Mouse (Mus musculus) neural tube, embryonic 12.5 days (tissue): ENCODE measurements at regions not wholly inside any gene's neighbourhood (a gene's known extent, or its start where the extent isn't known, plus 50 kb on each side); places are given as distances from the start of the nearest gene placed in this dataset.
A peak's percentile ranks its signal among the peaks of the same experiment; 100 is the strongest.

Experiments
- ATAC-seq: fragments of 200-750 bp; cut with Nextera tagmentation; 2 replicates; pipeline ENCODE4 v1.8.0; 2017; ENCODE audit warnings: low read depth, mild to moderate bottlenecking, moderate TSS enrichment, moderate library complexity; ENCODE audit not compliant: low FRiP score
- H3K27ac ChIP-seq: fragments of 300-500 bp; sonication (generic); 2 replicates; pipeline ENCODE4 v1.5.1; 2016
- H3K27me3 ChIP-seq: fragments of 300-500 bp; sonication (generic); replicated peaks from 2 replicates; pipeline ENCODE4 v1.6.1; 2016; ENCODE audit warnings: mild to moderate bottlenecking
- H3K36me3 ChIP-seq: fragments of 300-500 bp; sonication (generic); 2 replicates; pipeline ENCODE4 v1.6.1; 2016; ENCODE audit warnings: mild to moderate bottlenecking
- H3K4me1 ChIP-seq: fragments of 300-500 bp; sonication (generic); 2 replicates; pipeline ENCODE4 v1.6.1; 2016
- H3K4me2 ChIP-seq: fragments of 300-500 bp; sonication (generic); replicated peaks from 2 replicates; pipeline ENCODE4 v1.6.1; 2016; ENCODE audit warnings: mild to moderate bottlenecking
- H3K4me3 ChIP-seq: fragments of 300-500 bp; sonication (generic); 2 replicates; pipeline ENCODE4 v1.5.1; 2016
- H3K9ac ChIP-seq: fragments of 300-500 bp; sonication (generic); 2 replicates; pipeline ENCODE4 v1.6.1; 2016; ENCODE audit warnings: mild to moderate bottlenecking
- H3K9me3 ChIP-seq: fragments of 300-500 bp; sonication (generic); 2 replicates; pipeline ENCODE4 v1.6.1; 2016; ENCODE audit warnings: mild to moderate bottlenecking
- WGBS: fragments of 180-500 bp; shearing (Covaris S2); methylation state at CpG from one replicate; pipeline ENCODE4 v1.1.7; 2016; 5-methylcytosine and 5-hydroxymethylcytosine counted together

DNA sequence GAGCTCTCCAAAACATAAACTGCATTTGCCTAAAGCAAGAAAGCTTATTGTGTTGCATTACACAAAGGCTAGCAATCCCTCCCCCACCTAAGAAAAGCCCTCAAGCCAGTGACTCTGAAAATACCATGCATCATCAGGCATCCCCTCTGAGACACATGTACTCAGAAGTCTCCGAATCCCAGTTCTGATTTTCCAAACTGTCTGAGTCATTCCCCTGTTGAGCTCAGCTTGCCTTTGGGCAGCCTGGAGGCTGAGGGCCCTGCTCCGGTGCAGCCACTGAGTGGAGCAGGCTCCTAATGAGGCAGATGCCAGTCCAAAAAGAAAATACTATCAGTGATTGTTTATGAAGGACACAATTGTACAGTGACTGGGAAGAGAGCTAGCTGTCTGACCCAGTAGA is 507.5 kb upstream of the Cdh11 start:
- Histone ChIP-seq H3K4me2 (no peak overlapping the region), H3K4me1 (no peaks in the 10 kb centered on the region), H3K27me3 (no peaks in the 10 kb centered on the region), H3K9ac (no peak overlapping the region), H3K36me3 (no peaks in the 10 kb centered on the region), H3K9me3 (no peaks in the 10 kb centered on the region), H3K27ac (no peak overlapping the region), H3K4me3 (no peak overlapping the region)
- ATAC-seq, result no peak
- 71% methylated on average over 2 of the region's 2 CpGs for WGBS

GRCm38 (mm10) chr8:103306476-103307183 is 521.2 kb upstream of the Cdh11 start:
- no peak overlapping the region for H3K9ac ChIP-seq
- H3K27me3 ChIP-seq, result no peaks in the 10 kb centered on the region
- no peaks in the 10 kb centered on the region for H3K9me3 ChIP-seq
- no peaks in the 10 kb centered on the region for H3K36me3 ChIP-seq
- no peaks in the 10 kb centered on the region for H3K4me1 ChIP-seq
- H3K27ac ChIP-seq, result no peak overlapping the region
- ATAC-seq, result no peak
- WGBS, result 71% methylated on average over 1 of the region's 1 CpGs
- no peak overlapping the region for H3K4me2 ChIP-seq
- no peak overlapping the region for H3K4me3 ChIP-seq

GRCm38 (mm10) chr8:103313576-103313975 is 528.1 kb upstream of the Cdh11 start:
- Histone ChIP-seq H3K36me3 (no peaks in the 10 kb centered on the region), H3K4me2 (no peak overlapping the region), H3K9me3 (no peaks in the 10 kb centered on the region), H3K9ac (no peak overlapping the region), H3K4me1 (peaks cover 7% of the 10 kb centered on the region; the same call in 1 of the 2 replicates), H3K27me3 (no peaks in the 10 kb centered on the region; the same call in 1 of the 2 replicates), H3K4me3 (no peak overlapping the region), H3K27ac (no peak overlapping the region)
- ATAC-seq, result no peak
- 26% methylated on average over 1 of the region's 1 CpGs for WGBS

DNA sequence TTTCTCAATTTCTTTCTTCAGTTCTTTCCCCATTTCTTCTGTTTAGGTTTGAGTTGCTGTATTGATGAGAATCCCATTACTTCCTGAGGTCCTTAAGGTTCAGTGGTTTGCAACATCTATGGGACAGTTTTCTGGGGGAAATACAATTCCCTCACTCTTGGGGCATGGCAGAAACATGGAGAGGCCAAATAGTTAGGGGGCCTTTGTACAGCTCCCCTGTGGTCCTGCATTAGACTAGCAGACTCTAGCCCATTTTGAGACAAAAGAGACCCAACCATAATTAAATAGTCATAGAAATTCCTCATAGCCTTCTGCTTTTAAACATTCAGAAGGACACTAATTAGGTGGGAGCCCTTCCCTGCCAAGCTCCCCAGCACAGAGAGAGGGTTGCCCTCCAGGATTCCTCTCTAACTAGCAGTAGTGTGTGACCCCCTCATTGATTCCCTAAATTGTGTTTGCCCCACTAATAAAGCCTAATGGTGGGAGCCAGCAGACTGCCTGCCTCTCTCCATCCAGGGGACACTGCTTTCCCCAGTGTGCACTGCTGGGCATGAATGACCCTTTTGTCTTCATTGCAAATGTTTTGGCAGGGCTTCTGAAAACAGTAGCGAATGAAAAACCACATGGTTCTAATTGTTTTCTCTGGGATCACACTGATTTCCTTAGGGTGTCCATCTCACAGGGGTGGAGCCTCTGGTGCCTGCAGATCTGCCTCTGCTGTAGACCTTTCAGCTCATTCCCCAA is 529.0 kb upstream of the Cdh11 start:
- H3K27ac ChIP-seq, result no peak overlapping the region
- no peaks in the 10 kb centered on the region; the same call in 1 of the 2 replicates for H3K27me3 ChIP-seq

DNA sequence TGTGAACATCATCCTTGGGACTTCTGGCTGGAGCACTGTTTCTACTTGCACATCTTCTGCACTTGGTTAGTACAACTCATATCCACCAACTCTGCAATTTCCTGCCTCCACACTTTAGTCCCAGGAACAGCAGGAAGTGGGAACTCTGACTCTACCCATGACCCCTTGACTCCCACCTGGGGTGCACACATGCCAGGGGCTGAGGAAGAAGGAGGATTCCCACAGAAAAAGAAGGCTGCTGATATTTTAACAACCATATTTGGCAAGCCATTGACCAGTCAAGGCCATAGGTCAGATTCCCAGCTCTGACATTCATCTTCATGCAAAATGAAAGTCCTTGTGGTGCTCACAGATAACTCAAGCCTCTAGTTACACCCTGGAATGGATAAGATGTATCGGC is 530.3 kb upstream of the Cdh11 start:
- Histone ChIP-seq H3K9ac (no peak overlapping the region), H3K4me3 (no peak overlapping the region), H3K27ac (no peak overlapping the region), H3K9me3 (no peaks in the 10 kb centered on the region), H3K27me3 (no peaks in the 10 kb centered on the region; the same call in 1 of the 2 replicates), H3K4me2 (no peak overlapping the region), H3K36me3 (no peaks in the 10 kb centered on the region), H3K4me1 (peaks cover 7% of the 10 kb centered on the region; the same call in 1 of the 2 replicates)
- 71% methylated on average over 1 of the region's 1 CpGs for WGBS
- ATAC-seq, result no peak

More for the DNA sequence above, 529.0 kb upstream of the Cdh11 start:
- no peak overlapping the region for H3K9ac ChIP-seq
- peak; percentile 96 for ATAC-seq
- H3K4me3 ChIP-seq, result no peak overlapping the region
- H3K36me3 ChIP-seq, result no peaks in the 10 kb centered on the region
- H3K4me1 ChIP-seq, result peaks cover 7% of the 10 kb centered on the region; the same call in 1 of the 2 replicates
- no peak overlapping the region for H3K4me2 ChIP-seq
- H3K9me3 ChIP-seq, result no peaks in the 10 kb centered on the region
- whole genome bisulfite sequencing, result 3% methylated on average over 1 of the region's 1 CpGs

- Histone ChIP-seq H3K36me3 (no peaks in the 10 kb centered on the region), H3K27ac (no peak overlapping the region), H3K9me3 (no peaks in the 10 kb centered on the region), H3K4me1 (peaks cover 7% of the 10 kb centered on the region; the same call in 1 of the 2 replicates), H3K27me3 (no peaks in the 10 kb centered on the region; the same call in 1 of the 2 replicates), H3K4me2 (no peak overlapping the region), H3K4me3 (no peak overlapping the region), H3K9ac (no peak overlapping the region)
- ATAC-seq, result no peak
- 64% methylated on average over 5 of the region's 5 CpGs for WGBS
Observed at GRCm38 (mm10) chr8:103316691-103317091, 531.2 kb upstream of the Cdh11 start.

- Histone ChIP-seq H3K9ac (no peak overlapping the region), H3K36me3 (no peaks in the 10 kb centered on the region), H3K4me2 (no peak overlapping the region), H3K4me3 (no peak overlapping the region), H3K4me1 (peaks cover 7% of the 10 kb centered on the region; the same call in 1 of the 2 replicates), H3K27me3 (no peaks in the 10 kb centered on the region; the same call in 1 of the 2 replicates), H3K27ac (no peak overlapping the region), H3K9me3 (no peaks in the 10 kb centered on the region)
- 87% methylated on average over 2 of the region's 2 CpGs for WGBS
- ATAC-seq, result no peak
Observed at GRCm38 (mm10) chr8:103317149-103317725, 531.8 kb upstream of the Cdh11 start.

DNA sequence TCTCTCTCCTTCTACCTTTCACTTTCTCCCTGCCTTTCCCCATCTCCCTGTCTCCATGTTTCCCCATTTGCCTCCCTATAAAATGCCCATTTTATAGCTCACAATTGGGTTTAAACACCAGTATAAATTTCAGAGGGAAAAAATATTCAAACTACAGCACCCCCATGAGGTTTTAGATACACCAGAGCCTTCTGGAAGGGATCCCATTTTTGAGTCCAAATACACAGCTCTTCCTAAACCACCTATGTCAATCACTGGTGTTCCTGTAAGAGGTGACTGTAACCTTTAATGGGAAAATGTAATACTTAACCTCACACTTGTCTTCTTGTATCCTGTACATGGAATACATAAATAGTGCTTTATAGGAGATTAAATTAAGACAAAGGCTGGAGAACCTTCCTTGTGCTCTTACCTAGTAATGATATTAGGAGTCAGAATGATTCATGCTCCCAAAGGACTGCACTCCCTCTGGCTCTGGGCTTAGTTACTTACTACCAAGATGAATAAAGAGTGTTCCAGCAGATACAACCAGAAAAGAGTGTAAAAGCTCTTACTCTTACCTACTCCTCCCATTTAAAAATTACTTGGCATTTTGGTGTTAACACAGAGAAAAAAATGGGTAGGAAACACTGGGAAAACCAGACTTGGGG is 538.7 kb upstream of the Cdh11 start:
- no peak for ATAC-seq
- no peak overlapping the region for H3K4me2 ChIP-seq
- H3K36me3 ChIP-seq, result no peaks in the 10 kb centered on the region
- no peaks in the 10 kb centered on the region for H3K27me3 ChIP-seq
- no peaks in the 10 kb centered on the region for H3K9me3 ChIP-seq
- no peak overlapping the region for H3K27ac ChIP-seq
- H3K4me1 ChIP-seq, result no peaks in the 10 kb centered on the region
- no peak overlapping the region for H3K4me3 ChIP-seq
- no peak overlapping the region for H3K9ac ChIP-seq

DNA sequence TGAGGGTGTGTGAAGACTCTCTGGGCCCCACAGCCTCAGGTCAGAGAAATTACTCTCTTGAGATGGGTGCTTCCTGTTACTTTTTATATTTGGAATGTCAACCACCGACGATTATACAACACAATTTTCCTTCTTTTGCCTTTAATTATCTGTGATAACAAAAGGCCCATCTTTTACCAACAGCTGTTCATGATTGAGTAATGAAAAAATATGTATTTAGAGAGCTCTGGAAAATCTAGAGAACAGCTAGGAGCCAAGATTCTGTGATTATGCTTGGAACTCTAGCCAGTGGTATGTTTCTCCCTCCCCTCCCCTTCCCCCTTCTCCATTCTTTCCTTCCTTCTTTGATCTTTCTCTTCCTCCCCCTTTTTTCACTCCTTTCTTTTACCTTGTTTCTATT is 546.0 kb upstream of the Cdh11 start:
- WGBS, result 86% methylated on average over 2 of the region's 2 CpGs
- Histone ChIP-seq H3K4me3 (no peak overlapping the region), H3K9ac (no peak overlapping the region)

GRCm38 (mm10) chr8:103337314-103337713 is 551.9 kb upstream of the Cdh11 start:
- H3K4me2 ChIP-seq, result no peak overlapping the region
- no peaks in the 10 kb centered on the region for H3K27me3 ChIP-seq
- H3K9me3 ChIP-seq, result no peaks in the 10 kb centered on the region
- H3K27ac ChIP-seq, result no peak overlapping the region
- H3K9ac ChIP-seq, result no peak overlapping the region
- no peak for ATAC-seq
- H3K36me3 ChIP-seq, result no peaks in the 10 kb centered on the region
- no peak overlapping the region for H3K4me3 ChIP-seq
- no peaks in the 10 kb centered on the region for H3K4me1 ChIP-seq
- 90% methylated on average over 3 of the region's 3 CpGs for WGBS

More for the DNA sequence above, 546.0 kb upstream of the Cdh11 start:
- Histone ChIP-seq H3K27ac (no peak overlapping the region), H3K4me2 (no peak overlapping the region), H3K9me3 (no peaks in the 10 kb centered on the region), H3K4me1 (no peaks in the 10 kb centered on the region), H3K36me3 (no peaks in the 10 kb centered on the region), H3K27me3 (no peaks in the 10 kb centered on the region)
- ATAC-seq, result no peak

GRCm38 (mm10) chr8:103339042-103339441 is 553.6 kb upstream of the Cdh11 start:
- Histone ChIP-seq H3K9ac (no peak overlapping the region), H3K9me3 (no peaks in the 10 kb centered on the region), H3K4me1 (no peaks in the 10 kb centered on the region), H3K4me3 (no peak overlapping the region), H3K36me3 (no peaks in the 10 kb centered on the region), H3K27me3 (no peaks in the 10 kb centered on the region), H3K27ac (no peak overlapping the region), H3K4me2 (no peak overlapping the region)
- WGBS, result 94% methylated on average over 2 of the region's 2 CpGs
- no peak for ATAC-seq

GRCm38 (mm10) chr8:103339951-103340350 is 554.5 kb upstream of the Cdh11 start:
- H3K27ac ChIP-seq, result no peak overlapping the region
- H3K4me3 ChIP-seq, result no peak overlapping the region
- no peak for ATAC-seq
- no peak overlapping the region for H3K9ac ChIP-seq
- H3K27me3 ChIP-seq, result no peaks in the 10 kb centered on the region
- H3K4me2 ChIP-seq, result no peak overlapping the region
- WGBS, result 94% methylated on average over 5 of the region's 5 CpGs
- no peaks in the 10 kb centered on the region for H3K36me3 ChIP-seq
- H3K9me3 ChIP-seq, result no peaks in the 10 kb centered on the region
- H3K4me1 ChIP-seq, result no peaks in the 10 kb centered on the region
